Mouse (Mus musculus): ENCODE results near the gene C1qtnf7. TPM values are rescaled to one million over a fixed set of nuclear protein-coding genes. Genes with fewer than 3 reads are reported as not detected.

C1qtnf7 gene
- total RNA-seq, 2 experiments from 2014 or later = 0.35 to 1.1 TPM

DNA sequence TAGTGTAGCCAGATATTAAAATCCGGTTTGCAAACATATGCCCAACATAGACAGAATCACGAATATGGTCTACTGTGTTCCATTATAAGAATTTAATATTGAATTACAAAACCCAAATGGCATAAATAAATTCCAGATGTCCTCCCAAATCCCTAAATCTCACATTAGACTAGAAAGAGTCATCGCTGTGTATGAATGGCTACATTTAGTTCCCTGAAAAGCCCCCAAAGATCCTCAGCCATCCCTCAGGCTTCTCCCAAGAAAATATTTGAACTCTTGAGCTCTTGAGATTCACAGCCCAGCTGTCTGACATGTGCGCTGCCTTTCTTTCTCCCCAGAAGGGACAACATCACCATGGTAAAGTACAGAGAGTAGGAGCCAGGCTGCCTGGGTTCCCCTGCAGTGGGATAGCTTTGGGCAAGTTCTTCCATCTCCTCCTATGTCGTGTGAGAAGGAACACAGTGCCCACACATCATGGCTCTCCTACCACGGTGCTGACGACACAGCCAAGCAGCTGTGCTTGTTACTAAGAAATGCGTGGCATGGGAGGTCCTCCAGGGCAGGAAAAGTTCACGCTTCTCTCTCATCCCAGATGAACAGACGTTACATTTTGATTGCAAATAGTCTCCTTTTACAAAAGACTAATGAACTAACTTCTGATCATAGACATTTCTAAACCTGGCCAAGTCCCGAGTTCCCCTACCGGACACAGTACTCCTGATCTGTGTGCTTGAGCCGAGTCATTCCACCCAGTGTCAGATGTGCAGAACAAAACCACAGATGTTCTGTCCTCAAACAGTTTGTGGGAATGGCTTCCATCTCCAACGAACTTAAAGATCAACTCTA, 23.2 kb downstream of the C1qtnf7 start:
- DNase-seq = no peak

GRCm38 (mm10) chr5:43539168-43539516, 23.8 kb downstream of the C1qtnf7 start:
- no peak for DNase-seq
- intact Hi-C loops (cut with DNase I) = no loop called here

More for the DNA sequence above, 23.2 kb downstream of the C1qtnf7 start:
- intact Hi-C loops (cut with DNase I) = no loop called here

GRCm38 (mm10) chr5:43539871-43540270, 24.5 kb downstream of the C1qtnf7 start:
- intact Hi-C loops (cut with DNase I) = no loop called here
- DNase-seq = no peak

DNA sequence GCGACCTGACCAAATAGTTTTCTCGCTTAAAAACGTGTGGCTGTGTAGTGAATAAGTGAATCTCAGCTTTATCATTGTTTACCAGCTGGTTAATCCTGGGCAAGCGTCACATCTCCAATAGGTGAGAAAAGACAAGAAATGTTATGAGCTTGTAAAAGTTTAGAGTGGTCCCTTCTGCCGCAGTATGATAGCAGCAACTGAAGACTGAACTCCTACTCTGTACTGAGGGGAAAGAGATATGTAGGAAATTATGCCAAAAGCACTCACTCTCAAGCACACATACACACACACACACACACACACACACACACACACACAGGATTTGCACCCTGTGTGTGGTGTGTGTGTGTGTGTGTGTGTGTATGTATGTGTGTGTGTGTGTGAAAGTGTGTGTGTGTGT, 26.2 kb downstream of the C1qtnf7 start:
- intact Hi-C loops (cut with DNase I) = no loop called here

GRCm38 (mm10) chr5:43542246-43542845, 27.0 kb downstream of the C1qtnf7 start:
- intact Hi-C loops (cut with DNase I) = no loop called here
- DNase-seq = no peak

More for the DNA sequence above, 26.2 kb downstream of the C1qtnf7 start:
- DNase-seq = no peak

DNA sequence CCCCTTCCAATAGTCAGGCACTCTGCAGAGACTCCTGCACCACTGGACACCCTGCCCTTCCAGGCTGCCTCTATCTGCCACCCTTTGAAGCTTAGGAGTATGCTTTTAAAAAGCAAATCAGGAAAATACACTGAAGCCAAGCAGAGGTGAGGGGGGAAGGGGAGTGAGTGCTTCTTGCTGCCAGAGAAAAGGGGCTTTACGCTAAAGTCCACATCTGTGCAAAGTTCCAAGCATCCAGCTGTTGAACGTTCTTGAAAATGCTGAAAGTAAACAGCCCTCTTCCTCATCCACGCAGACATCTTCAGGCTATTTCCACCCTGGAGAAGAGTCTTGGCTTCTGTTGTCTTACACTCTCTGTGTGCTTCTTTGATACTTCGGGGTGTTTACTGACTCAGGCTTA, 34.6 kb downstream of the C1qtnf7 start:
- DNase-seq = no peak
- intact Hi-C loops (cut with DNase I) = no loop called here

DNA sequence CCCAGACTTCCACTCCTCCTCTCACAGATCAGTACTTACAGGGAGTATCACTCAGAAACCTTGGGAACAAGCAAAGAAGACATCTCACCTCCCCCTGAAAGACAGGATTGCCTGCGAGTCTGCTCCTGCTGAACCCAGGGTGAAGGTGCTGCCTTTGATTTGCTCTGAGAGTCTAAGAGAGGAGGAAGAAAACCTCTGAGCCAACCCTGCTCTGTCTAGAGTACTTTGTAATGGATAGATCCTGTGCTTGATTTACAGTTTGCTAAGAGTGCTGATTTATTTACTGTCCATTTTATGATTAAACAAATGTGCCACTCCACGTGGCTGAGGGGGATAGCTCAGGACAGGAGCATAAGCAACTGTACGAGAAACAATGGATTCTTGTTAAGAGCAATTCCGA, 35.1 kb downstream of the C1qtnf7 start:
- intact Hi-C loops (cut with DNase I) = no loop called here
- no peak for DNase-seq

DNA sequence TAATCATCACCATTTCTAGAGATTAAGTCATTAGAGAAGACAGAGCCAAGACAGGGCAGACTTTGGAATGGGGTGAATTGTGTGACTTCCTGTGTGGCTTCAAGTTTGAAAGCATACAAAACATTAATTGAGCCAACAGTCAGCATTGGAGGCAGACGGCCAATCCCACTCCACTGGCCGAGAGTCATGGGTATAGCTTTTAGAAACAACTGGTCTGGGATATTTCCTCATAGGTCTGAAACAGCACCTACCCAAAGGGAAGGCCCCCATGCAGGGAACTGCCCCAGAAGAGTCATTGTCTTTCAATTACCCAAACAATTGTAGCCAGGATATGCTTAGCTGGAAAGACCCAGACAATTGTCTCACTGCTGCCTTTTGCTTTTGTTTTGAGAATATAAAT, 39.5 kb downstream of the C1qtnf7 start:
- no peak for DNase-seq
- intact Hi-C loops (cut with DNase I) = no loop called here

- intact Hi-C loops (cut with DNase I) = no loop called here
- DNase-seq = no peak
These were observed 40.1 kb downstream of the C1qtnf7 start for GRCm38 (mm10) chr5:43555406-43555805.

DNA sequence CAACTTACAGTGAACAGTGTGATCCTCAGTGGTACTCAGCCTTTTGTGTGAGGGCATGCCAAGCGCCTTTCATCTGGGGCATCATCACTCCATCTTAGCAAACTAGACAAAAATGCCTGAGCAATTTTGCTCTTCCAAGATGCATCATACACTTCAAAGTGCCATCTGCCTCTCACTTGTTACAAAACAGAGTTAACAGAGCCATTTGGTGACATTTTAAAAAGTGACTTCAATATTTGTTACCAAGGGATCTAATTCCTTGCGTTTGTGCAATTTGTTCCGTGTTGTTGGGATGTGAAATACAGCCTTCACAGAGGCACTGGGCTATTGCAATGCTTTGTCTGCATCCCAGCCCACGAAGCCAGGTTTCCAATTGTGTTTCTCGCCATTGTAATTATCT, 42.1 kb downstream of the C1qtnf7 start:
- DNase-seq = no peak

GRCm38 (mm10) chr5:43561639-43562252, 46.4 kb downstream of the C1qtnf7 start:
- intact Hi-C loops (cut with DNase I) = no loop called here
- no peak for DNase-seq

More for the DNA sequence above, 42.1 kb downstream of the C1qtnf7 start:
- intact Hi-C loops (cut with DNase I) = no loop called here

DNA sequence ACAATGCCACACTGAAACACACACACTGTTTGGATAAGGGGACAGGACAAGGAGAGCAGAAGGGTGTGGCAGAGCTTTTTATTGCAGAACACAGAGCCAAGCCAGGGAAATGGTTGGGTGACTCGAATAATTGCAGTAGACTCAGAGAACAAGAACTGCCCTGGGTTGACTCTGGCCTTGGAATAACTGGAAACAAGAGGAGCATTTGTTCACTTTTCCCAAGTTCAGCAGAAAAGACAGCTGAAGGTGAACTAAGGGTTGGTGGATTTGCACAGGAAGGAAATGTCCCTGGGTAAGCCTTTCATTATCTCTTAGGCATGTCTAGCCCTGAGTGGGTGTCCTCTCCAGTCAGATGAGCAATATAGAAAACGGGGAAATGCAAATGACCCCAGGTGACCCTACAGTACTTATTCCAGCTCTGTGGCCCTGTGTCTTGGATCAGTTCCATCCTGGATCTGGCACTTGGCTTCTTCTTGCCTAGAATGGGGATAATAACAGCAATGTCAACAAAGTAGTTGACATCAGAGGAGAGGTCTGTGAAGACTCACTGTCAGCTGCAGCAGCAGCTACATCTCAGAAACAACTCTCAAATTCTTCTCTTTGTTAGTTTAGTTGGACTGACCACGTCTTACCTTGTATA, 54.5 kb downstream of the C1qtnf7 start:
- DNase-seq = no peak
- intact Hi-C loops (cut with DNase I) = no loop called here

DNA sequence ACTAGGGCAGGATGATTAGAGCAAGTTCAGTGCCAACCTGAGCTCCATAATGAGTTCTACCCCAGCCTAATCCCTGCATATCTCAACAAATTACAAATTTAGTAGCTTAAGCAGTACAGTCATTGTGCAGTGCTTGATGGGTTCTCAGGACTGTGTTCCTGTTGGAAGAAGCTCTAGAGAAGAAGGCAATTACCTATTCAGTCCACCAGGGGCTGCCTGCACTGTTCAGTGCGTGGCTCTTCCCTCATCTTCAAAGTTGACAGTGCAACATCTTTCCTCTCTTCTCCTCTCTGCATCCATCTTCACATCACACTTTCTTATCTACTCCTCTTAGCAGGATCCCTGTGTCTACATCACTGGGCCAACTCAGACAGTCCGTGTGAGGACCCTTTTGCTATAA, 67.5 kb downstream of the C1qtnf7 start:
- DNase-seq = no peak
- intact Hi-C loops (cut with DNase I) = no loop called here

DNA sequence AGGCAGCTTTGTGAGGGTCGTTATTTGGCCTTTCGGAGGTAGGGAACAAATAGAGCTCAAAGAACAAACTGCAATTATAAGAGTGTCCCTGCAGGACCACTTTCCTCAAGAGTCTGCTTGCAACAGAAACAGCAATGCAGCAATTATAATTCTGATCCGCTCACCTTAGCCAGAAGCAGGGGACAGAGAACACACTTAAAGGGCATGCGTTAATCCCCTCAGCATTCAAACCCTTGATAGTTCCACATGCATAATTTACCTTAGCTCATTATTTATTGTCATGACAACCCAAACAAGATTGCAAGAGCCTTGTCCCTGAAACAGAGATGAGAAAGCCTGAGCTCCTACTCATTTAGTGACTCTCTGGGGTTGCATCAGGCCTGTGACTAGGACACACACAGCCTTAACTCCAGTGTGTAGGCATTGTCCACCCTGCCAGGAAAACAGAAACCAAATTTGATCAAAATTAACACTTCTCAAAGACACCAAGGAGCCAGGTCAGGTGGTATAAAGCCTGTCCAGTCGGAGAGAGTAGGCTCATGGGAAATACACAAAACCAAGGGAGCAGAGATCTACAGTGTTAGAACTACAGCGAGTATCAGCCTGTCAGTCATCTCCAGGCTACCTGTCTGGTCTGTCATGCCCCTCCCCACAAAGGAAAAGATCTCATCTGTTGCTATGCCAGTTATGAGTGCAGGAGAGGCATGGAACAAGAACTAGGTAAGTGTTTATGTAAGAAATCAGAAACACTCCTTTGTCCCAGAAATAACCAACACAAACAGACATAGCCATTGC, 68.2 kb downstream of the C1qtnf7 start:
- intact Hi-C loops (cut with DNase I) = no loop called here
- no peak for DNase-seq

DNA sequence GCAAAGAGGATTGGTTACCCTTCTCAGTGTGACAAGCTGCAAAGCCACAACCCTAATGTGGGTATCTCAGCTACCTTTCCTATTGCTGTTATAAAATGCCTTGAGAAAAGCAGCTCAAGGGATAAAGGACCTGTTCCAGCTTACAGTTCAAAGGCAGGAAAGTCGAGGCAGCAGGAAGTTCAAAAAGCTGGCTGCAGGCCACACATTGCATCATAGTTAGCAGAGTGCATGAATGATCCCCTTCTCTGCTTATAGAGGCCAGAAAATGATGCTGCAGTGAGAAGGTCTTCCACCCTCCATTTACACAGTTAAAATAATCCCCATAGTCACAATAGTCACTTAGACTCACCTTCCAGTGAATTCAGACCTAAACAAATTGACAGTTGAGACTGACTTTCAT, 69.1 kb downstream of the C1qtnf7 start:
- no peak for DNase-seq
- intact Hi-C loops (cut with DNase I) = no loop called here

GRCm38 (mm10) chr5:43585406-43586245, 70.3 kb downstream of the C1qtnf7 start:
- intact Hi-C loops (cut with DNase I) = no loop called here
- DNase-seq = no peak

DNA sequence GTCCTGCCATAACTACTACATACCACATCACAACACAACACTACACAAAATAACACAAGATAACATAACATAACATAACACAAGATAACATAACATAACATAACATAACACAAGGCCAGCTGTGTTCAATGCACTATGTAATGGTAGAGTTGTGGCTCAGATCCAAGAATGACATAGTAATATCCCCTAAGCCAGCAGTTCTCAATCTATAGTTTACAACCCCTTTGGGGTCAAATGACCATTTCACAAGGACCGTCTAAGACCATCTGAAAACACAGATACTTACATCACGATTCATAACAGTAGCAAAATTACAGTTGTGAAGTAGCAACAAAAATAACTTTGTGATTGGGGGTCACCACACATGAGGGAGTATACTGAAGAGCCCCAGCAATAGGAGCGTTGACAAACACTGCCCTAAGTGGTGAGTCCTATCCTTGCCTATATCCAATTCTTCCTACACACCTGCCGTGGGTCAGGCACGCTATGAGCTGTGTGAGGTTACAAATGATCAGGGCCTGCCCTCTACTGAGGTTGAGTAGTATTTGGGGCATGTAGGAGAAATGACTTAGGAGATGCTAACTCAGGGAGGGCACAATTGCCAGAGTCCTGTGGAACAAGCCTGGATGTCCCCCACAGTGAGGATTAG, 73.6 kb downstream of the C1qtnf7 start:
- intact Hi-C loops (cut with DNase I) = no loop called here
- DNase-seq = no peak

- intact Hi-C loops (cut with DNase I) = no loop called here
- DNase-seq = no peak
These were observed 74.1 kb downstream of the C1qtnf7 start for GRCm38 (mm10) chr5:43589440-43589830.

- intact Hi-C loops (cut with DNase I) = no loop called here
These were observed 75.0 kb downstream of the C1qtnf7 start for GRCm38 (mm10) chr5:43590311-43590731.

More at GRCm38 (mm10) chr5:43590311-43590731, 75.0 kb downstream of the C1qtnf7 start:
- DNase-seq = peak in 1 of 2 experiments; percentile 43

Measured in gastrocnemius, postnatal 36 days (tissue).